Mouse (Mus musculus): ENCODE measurements at regions not wholly inside any gene's neighbourhood (a gene's known extent, or its start where the extent isn't known, plus 50 kb on each side); places are given as distances from the start of the nearest gene placed in this dataset.

- Histone ChIP-seq H3K4me3 (no peak overlapping the region), H3K4me1 (ENCODE audit: control insufficient read depth, insufficient read depth, low read length) (no peaks in the 10 kb centered on the region), H3K79me2 (replicated peaks; ENCODE audit: control insufficient read depth, insufficient read depth, low read length) (no peaks in the 10 kb centered on the region), H3K36me3 (ENCODE audit: control insufficient read depth, insufficient read depth, low read length) (no peaks in the 10 kb centered on the region), H3K9ac (ENCODE audit: low read depth, low read length) (no peak overlapping the region), H3K27me3 (ENCODE audit: control insufficient read depth, insufficient read depth, low read length) (no peaks in the 10 kb centered on the region), H3K27ac (no peak overlapping the region)
- TF ChIP-seq POLR2A (IDR thresholded peaks at IDR 0.05; ENCODE audit: insufficient read depth, low read depth, low read length) = no peak
- no peak for TF ChIP-seq CTCF (IDR thresholded peaks at IDR 0.05)
- no peak for TF ChIP-seq EP300 (IDR thresholded peaks at IDR 0.05; ENCODE audit: insufficient read depth, low read depth, low read length)
- intact Hi-C loops (cut with DNase I) = no loop called here
- DNase-seq = no peak
Observed at GRCm38 (mm10) chr15:24297236-24297635, 1116.3 kb downstream of the Basp1 start.

GRCm38 (mm10) chr15:24296798-24297197 lies 1116.8 kb downstream of the Basp1 start:
- 88% methylated on average over 7 of the region's 7 CpGs for WGBS
- Histone ChIP-seq H3K4me3 (no peak overlapping the region), H3K4me1 (ENCODE audit: control insufficient read depth, insufficient read depth, low read length) (no peaks in the 10 kb centered on the region), H3K36me3 (ENCODE audit: control insufficient read depth, insufficient read depth, low read length) (no peaks in the 10 kb centered on the region), H3K9ac (ENCODE audit: low read depth, low read length) (no peak overlapping the region), H3K27me3 (ENCODE audit: control insufficient read depth, insufficient read depth, low read length) (no peaks in the 10 kb centered on the region), H3K79me2 (replicated peaks; ENCODE audit: control insufficient read depth, insufficient read depth, low read length) (no peaks in the 10 kb centered on the region), H3K27ac (no peak overlapping the region)
- no peak for DNase-seq
- no peak for TF ChIP-seq EP300 (IDR thresholded peaks at IDR 0.05; ENCODE audit: insufficient read depth, low read depth, low read length)
- no peak for TF ChIP-seq POLR2A (IDR thresholded peaks at IDR 0.05; ENCODE audit: insufficient read depth, low read depth, low read length)
- TF ChIP-seq CTCF (IDR thresholded peaks at IDR 0.05) = no peak
- intact Hi-C loops (cut with DNase I) = no loop called here

- Histone ChIP-seq H3K36me3 (ENCODE audit: control insufficient read depth, insufficient read depth, low read length) (no peaks in the 10 kb centered on the region), H3K27ac (no peak overlapping the region), H3K79me2 (replicated peaks; ENCODE audit: control insufficient read depth, insufficient read depth, low read length) (no peaks in the 10 kb centered on the region), H3K27me3 (ENCODE audit: control insufficient read depth, insufficient read depth, low read length) (no peaks in the 10 kb centered on the region), H3K4me3 (no peak overlapping the region), H3K9ac (ENCODE audit: low read depth, low read length) (no peak overlapping the region), H3K4me1 (ENCODE audit: control insufficient read depth, insufficient read depth, low read length) (no peaks in the 10 kb centered on the region)
- 49% methylated on average over 5 of the region's 5 CpGs for WGBS
- no peak for DNase-seq
- no peak for TF ChIP-seq CTCF (IDR thresholded peaks at IDR 0.05)
- no peak for TF ChIP-seq EP300 (IDR thresholded peaks at IDR 0.05; ENCODE audit: insufficient read depth, low read depth, low read length)
- no peak for TF ChIP-seq POLR2A (IDR thresholded peaks at IDR 0.05; ENCODE audit: insufficient read depth, low read depth, low read length)
- intact Hi-C loops (cut with DNase I) = no loop called here
Observed at GRCm38 (mm10) chr15:24275100-24275499, 1138.5 kb downstream of the Basp1 start.

- TF ChIP-seq EP300 (IDR thresholded peaks at IDR 0.05; ENCODE audit: insufficient read depth, low read depth, low read length) (no peak), CTCF (IDR thresholded peaks at IDR 0.05) (no peak), POLR2A (IDR thresholded peaks at IDR 0.05; ENCODE audit: insufficient read depth, low read depth, low read length) (no peak)
- Histone ChIP-seq H3K4me3 (no peak overlapping the region), H3K4me1 (ENCODE audit: control insufficient read depth, insufficient read depth, low read length) (no peaks in the 10 kb centered on the region), H3K9ac (ENCODE audit: low read depth, low read length) (no peak overlapping the region), H3K79me2 (replicated peaks; ENCODE audit: control insufficient read depth, insufficient read depth, low read length) (no peaks in the 10 kb centered on the region), H3K36me3 (ENCODE audit: control insufficient read depth, insufficient read depth, low read length) (no peaks in the 10 kb centered on the region), H3K27me3 (ENCODE audit: control insufficient read depth, insufficient read depth, low read length) (no peaks in the 10 kb centered on the region), H3K27ac (no peak overlapping the region)
- intact Hi-C loops (cut with DNase I) = no loop called here
- DNase-seq = no peak
Observed at GRCm38 (mm10) chr15:24267360-24267759, 1146.2 kb downstream of the Basp1 start.
